Mouse (Mus musculus) 3134 (cell line): ENCODE measurements around the gene Lgals2.
"Not testable (repeated sequence)": the region's sequence is repeated elsewhere in the genome, so short reads cannot be mapped to it uniquely, and the experiment has no call there.

Experiments
- DNase-seq: peaks from one replicate; pipeline ENCODE4 v3.0.0-alpha.2; 2011; ENCODE audit warnings: low spot score; ENCODE audit not compliant: insufficient read length; ENCODE audit errors: extremely low read depth

Gene Lgals2

GRCm38 (mm10) chr15:78855303-78855965 is at the start of gene Lgals2:
Gene Lgals2, minus strand, starts transcription at chr15:78855529.
- DNase-seq = peak; percentile 88

GRCm38 (mm10) chr15:78903243-78903642 is 47.9 kb upstream of the Lgals2 start:
- DNase-seq = peak; percentile 63

GRCm38 (mm10) chr15:78901422-78901789 is 46.1 kb upstream of the Lgals2 start:
- DNase-seq = no peak

- DNase-seq = peak; percentile 61
These were observed 45.5 kb upstream of the Lgals2 start for GRCm38 (mm10) chr15:78900585-78901421.

GRCm38 (mm10) chr15:78899740-78900584 is 44.6 kb upstream of the Lgals2 start, which contains the start of gene Sh3bp1:
Gene Sh3bp1, plus strand, starts transcription at chr15:78899768.
- DNase-seq = peak; percentile 82

GRCm38 (mm10) chr15:78899409-78899739 is 44.0 kb upstream of the Lgals2 start, which contains the start of gene Gm49510:
Gene Gm49510, plus strand, starts transcription at chr15:78899667.
- no peak for DNase-seq

GRCm38 (mm10) chr15:78898507-78899001 is 43.2 kb upstream of the Lgals2 start:
- DNase-seq = no peak

- no peak for DNase-seq
These were observed 42.2 kb upstream of the Lgals2 start for GRCm38 (mm10) chr15:78897488-78897887.

DNA sequence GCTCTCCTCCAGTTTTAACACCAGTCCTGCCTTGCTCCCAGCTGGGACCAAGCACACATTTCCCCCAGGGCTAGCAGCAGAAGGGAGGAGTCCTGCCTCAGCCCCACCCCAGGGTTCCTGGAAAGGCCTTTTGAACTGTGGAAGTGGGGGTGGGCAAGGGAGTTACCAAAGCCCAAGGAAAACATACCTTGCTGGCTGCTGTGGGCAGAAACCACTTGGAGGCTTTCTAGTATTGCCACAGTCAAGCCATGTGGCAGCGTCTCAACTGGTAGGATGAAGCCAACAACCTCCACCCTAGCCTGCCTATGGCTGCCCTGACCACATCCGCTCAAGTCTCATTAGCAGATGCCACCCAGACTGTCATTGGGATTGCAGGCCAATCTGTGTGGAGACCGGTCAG is 40.8 kb upstream of the Lgals2 start:
- DNase-seq = peak; percentile 67

- DNase-seq = no peak
These were observed 40.4 kb upstream of the Lgals2 start for GRCm38 (mm10) chr15:78895741-78896140.

GRCm38 (mm10) chr15:78894726-78895125 is 39.4 kb upstream of the Lgals2 start:
- DNase-seq = no peak

DNA sequence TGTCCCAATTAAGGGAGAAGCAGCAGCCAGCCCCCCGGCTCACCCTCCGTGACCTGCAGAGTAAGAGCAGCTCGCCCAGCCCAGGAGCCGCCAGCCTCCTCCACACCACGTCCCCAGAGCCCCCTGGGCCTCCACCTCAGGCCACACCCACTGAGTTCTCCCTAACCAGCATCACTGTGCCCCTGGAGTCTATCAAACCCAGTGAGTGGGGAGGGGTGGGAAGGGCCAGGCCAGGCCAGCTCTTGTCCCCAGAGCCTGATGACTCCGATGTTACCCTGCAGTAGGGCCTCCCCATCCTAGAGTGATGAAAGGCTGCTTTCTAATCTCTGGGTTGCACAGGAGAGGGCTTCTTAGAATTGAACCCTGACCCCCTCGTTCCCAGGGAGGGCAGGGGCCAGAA is 37.1 kb upstream of the Lgals2 start:
- DNase-seq = no peak

GRCm38 (mm10) chr15:78889401-78889853 is 34.1 kb upstream of the Lgals2 start:
- no peak for DNase-seq

DNA sequence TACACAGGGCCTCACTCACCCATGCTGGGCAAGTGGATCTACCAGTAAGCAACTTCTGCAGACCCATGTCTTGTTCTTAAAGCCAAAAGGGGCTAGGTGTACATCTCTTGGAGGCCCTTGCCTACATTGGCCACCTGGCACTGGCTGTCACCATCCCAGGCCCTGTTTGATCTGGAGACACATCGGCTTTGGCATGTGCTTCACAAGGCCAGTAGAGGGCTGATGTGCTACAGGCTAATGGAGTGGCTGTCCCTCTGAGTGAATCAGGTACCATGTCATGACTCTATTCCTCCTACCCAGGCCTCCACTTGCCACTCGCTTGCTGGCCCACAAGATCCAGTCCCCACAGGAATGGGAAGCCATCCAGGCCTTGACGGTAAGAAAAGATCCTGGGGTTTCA is 26.5 kb upstream of the Lgals2 start:
- DNase-seq = no peak

- no peak for DNase-seq
These were observed 25.1 kb upstream of the Lgals2 start for GRCm38 (mm10) chr15:78880432-78880831.

DNA sequence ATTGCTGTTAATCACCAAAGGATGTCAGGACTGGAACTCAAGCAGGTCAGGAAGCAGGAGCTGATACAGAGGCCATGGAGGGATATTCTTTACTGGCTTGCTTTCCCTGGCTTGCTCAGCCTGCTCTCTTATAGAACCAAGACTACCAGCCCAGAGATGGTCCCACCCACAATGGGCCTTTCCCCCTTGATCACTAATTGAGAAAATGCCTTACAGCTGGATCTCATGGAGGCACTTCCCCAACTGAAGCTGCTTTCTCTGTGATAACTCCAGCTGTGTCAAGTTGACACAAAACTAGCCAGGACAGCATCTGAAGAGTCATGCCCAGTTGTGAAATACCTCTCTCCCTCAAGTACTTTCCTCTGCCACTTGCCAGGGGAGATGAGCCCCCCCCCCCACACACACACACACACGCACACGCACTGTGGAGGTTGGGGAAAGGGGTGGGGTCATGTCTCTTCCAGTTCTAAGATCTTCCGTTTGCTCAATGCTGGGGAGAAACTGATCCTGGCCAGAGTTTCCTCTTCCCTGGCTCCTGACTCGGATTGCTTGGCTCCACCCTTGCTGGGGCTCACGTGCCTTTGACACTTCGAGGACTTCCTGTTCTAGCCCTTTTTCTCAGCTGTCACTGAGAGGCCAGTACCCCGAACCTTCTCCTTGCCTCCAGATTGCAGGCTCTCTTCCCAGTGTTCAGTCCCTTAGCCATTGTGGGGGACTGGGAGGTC is 23.6 kb upstream of the Lgals2 start:
- not testable (repeated sequence) for DNase-seq

- DNase-seq = no peak
These were observed 22.6 kb upstream of the Lgals2 start for GRCm38 (mm10) chr15:78877810-78878390.

GRCm38 (mm10) chr15:78876991-78877809 is 21.9 kb upstream of the Lgals2 start, which contains the start of gene Gga1:
Gene Gga1, plus strand, starts transcription at chr15:78877190.
- peak; percentile 89 for DNase-seq

DNA sequence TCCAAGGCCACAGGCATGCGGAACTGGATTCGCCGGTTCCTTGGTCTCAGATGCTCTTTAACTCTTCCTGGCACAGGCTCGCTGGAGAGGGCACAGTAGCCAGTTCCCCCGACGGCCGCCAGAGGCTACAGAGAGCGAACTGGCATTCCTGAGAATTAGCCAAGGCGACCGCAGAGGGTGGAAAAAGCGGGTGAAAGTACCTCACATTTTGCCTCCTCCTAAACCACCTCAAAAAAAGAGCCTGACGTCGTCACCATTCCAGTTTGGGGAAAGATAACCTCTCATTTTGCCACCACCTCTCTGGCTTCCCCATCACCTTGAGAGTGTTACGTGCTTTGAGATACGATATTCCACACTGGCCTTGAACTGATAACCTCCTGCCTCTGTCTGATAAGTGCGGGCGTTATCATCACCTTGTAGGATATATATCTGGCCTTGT is 20.9 kb upstream of the Lgals2 start:
- peak; percentile 82 for DNase-seq
